Comparison of ENCODE assay signal across 8 mouse cellular contexts in the genomic region with DNA sequence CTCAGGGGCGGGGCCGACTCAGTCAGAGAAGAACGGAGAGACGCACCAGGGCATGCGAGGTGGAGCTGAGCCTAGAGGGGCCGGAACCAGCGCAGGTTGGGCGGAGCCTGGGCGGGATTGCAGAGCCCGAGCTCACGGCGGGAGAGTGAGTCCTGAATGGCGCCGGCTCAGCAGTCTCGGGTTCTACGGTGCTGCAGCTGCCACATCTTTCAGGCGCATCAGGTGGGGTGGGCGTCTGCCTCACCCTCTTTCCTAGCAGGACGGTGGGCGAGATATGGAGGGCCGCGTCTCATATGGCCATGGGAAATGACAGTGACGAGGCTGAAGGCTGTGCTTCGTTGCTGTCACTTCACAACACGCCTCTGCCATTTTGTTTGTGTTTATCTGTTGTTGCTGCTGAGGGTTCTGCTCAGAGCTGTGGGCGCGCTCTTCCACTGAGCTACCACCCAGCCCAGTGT. TPM values are rescaled to one million over a fixed set of nuclear protein-coding genes. Genes with fewer than 3 reads are reported as not detected.
DNase-seq lines count a peak whose midpoint lies in the region; ATAC-seq and TF ChIP-seq lines count a peak whose summit lies in the region.

No protein-coding gene starts in this region.

- peaks cover 48% of the 10 kb centered on the region for H3K4me1 ChIP-seq in E14TG2a.4 (replicated peaks; ENCODE audit: low read depth, low read length)
- H3K4me1 ChIP-seq in forebrain, embryonic 10.5 days = peaks cover 7% of the 10 kb centered on the region
- peaks cover 6% of the 10 kb centered on the region for H3K4me1 ChIP-seq in heart, postnatal 0 days (ENCODE audit: control insufficient read depth, insufficient read depth)
- H3K4me1 ChIP-seq in lung, adult 2 months (ENCODE audit: control insufficient read depth, insufficient read depth, low read length) = no peaks in the 10 kb centered on the region; the same call in 1 of the 2 replicates

- H3K27me3 ChIP-seq in E14TG2a.4 (ENCODE audit: insufficient read depth, low read length) = no peaks in the 10 kb centered on the region
- H3K27me3 ChIP-seq in forebrain, embryonic 10.5 days (ENCODE audit: poor library complexity, severe bottlenecking) = no peaks in the 10 kb centered on the region
- H3K27me3 ChIP-seq in heart, postnatal 0 days (ENCODE audit: control insufficient read depth, insufficient read depth, low read length) = no peaks in the 10 kb centered on the region

- no peak for TF ChIP-seq CTCF in E14TG2a.4 (conservative IDR thresholded peaks at IDR 0.05; ENCODE audit: low read length)
- TF ChIP-seq CTCF in heart, postnatal 0 days (IDR thresholded peaks at IDR 0.05; ENCODE audit: low read depth) = no peak
- TF ChIP-seq CTCF in lung, adult 2 months (IDR thresholded peaks at IDR 0.05; ENCODE audit: insufficient read depth, low read length) = no peak

- peaks cover 43% of the 10 kb centered on the region for H3K36me3 ChIP-seq in E14TG2a.4 (ENCODE audit: insufficient read depth, low read length)
- H3K36me3 ChIP-seq in forebrain, embryonic 10.5 days (replicated peaks) = peaks cover 38% of the 10 kb centered on the region
- peaks cover 24% of the 10 kb centered on the region for H3K36me3 ChIP-seq in heart, postnatal 0 days (replicated peaks; ENCODE audit: control insufficient read depth, insufficient read depth, low read length)

- H3K27ac ChIP-seq in forebrain, embryonic 10.5 days = peak overlapping the region; percentile 89
- peak overlapping the region; percentile 57 for H3K27ac ChIP-seq in heart, postnatal 0 days (ENCODE audit: low read depth)

- TF ChIP-seq EP300 in heart, postnatal 0 days (IDR thresholded peaks at IDR 0.05; ENCODE audit: low read depth) = no peak

- peak overlapping the region; percentile 91 for H3K4me3 ChIP-seq in E14TG2a.4 (replicated peaks; ENCODE audit: low read length)
- H3K4me3 ChIP-seq in forebrain, embryonic 10.5 days = peak overlapping the region; percentile 73
- peak overlapping the region; percentile 66 for H3K4me3 ChIP-seq in heart, postnatal 0 days (ENCODE audit: low read depth, low read length)
- peak overlapping the region; percentile 80 for H3K4me3 ChIP-seq in lung, adult 2 months (replicated peaks; ENCODE audit: extremely low read depth, low read depth, low read length)

- ATAC-seq in heart, postnatal 0 days (ENCODE audit: insufficient read depth, low read depth) = peak; percentile 100
- ATAC-seq in neutrophil, adult 5-6 weeks (ENCODE audit: extremely low read depth, insufficient number of reproducible peaks, low FRiP score, poor library complexity, severe bottlenecking) = peak; percentile 99

- peak; percentile 98 for DNase-seq in c-Kit-positive CD71-negative TER-119-negative erythroid progenitor cells, embryonic 14.5 days (ENCODE audit: low read depth)
- DNase-seq in forebrain, embryonic 10.5 days (ENCODE audit: extremely low spot score, low spot score) = peak; percentile 96
- peak; percentile 98 for DNase-seq in heart, postnatal 0 days (ENCODE audit: low spot score)
- peak; percentile 97 for DNase-seq in layer of hippocampus, adult 11-12 months (ENCODE audit: low spot score)
- DNase-seq in lung, adult 2 months = peak; percentile 93
- peak; percentile 95 to 97 for DNase-seq in thymus, adult 18-20 months

- no peaks in the 10 kb centered on the region for H3K9me3 ChIP-seq in E14TG2a.4 (ENCODE audit: low read length)
- no peaks in the 10 kb centered on the region for H3K9me3 ChIP-seq in forebrain, embryonic 10.5 days
- no peaks in the 10 kb centered on the region for H3K9me3 ChIP-seq in heart, postnatal 0 days (replicated peaks; ENCODE audit: control insufficient read depth, low read length)

- under 1% methylated on average over 27 of the region's 27 CpGs for WGBS in forebrain, embryonic 10.5 days
- WGBS in heart, postnatal 0 days = under 1% methylated on average over 27 of the region's 27 CpGs
- under 1% methylated on average over 27 of the region's 27 CpGs for WGBS in lung, adult 2 months

- peak overlapping the region; percentile 92 for H3K4me2 ChIP-seq in heart, postnatal 0 days (ENCODE audit: low read depth, low read length)

- TF ChIP-seq POLR2A in lung, adult 2 months (IDR thresholded peaks at IDR 0.05; ENCODE audit: borderline replicate concordance, extremely low read depth, low read depth, low read length) = peak; percentile 81; the same call in 1 of the 2 replicates

- H3K9ac ChIP-seq in heart, postnatal 0 days (replicated peaks; ENCODE audit: low read depth, low read length) = peak overlapping the region; percentile 61

RNA-seq across cellular contexts. Expression of a gene that starts 0.5 kb away (rescaled TPM):
- 22.8 and 25.9 TPM in 2 replicates for polyA plus RNA-seq in forebrain, embryonic 10.5 days (2016; fragmentation: Nextera tagmentation; extraction: Ambion mirVana)
- total RNA-seq in heart, postnatal 0 days (2014; rRNA removed; ENCODE audit: low replicate concordance) = 6.3 and 18.6 TPM in 2 replicates
- 7.7 and 7.9 TPM in 2 replicates for polyA plus RNA-seq in heart, postnatal 0 days (2015; fragmentation: Nextera tagmentation; extraction: Ambion mirVana)
- 2.7 and 4.5 TPM in 2 replicates for polyA plus RNA-seq in lung, adult 2 months (2012; rRNA removed)
- 2.2 and 2.9 TPM in 2 replicates for total RNA-seq in neutrophil, adult 5-6 weeks (2017)

RNA-seq across cellular contexts. Expression of a gene that starts 35.9 kb away (rescaled TPM):
- 117 and 122 TPM in 2 replicates for polyA plus RNA-seq in forebrain, embryonic 10.5 days (2016; fragmentation: Nextera tagmentation; extraction: Ambion mirVana)
- total RNA-seq in heart, postnatal 0 days (2014; rRNA removed; ENCODE audit: low replicate concordance) = 236 and 249 TPM in 2 replicates
- 244 and 267 TPM in 2 replicates for polyA plus RNA-seq in heart, postnatal 0 days (2015; fragmentation: Nextera tagmentation; extraction: Ambion mirVana)
- polyA plus RNA-seq in lung, adult 2 months (2012; rRNA removed) = 249 and 251 TPM in 2 replicates
- 438 and 455 TPM in 2 replicates for total RNA-seq in neutrophil, adult 5-6 weeks (2017)

RNA-seq across cellular contexts. Expression of a gene that starts 35.9 kb away (rescaled TPM):
- polyA plus RNA-seq in forebrain, embryonic 10.5 days (2016; fragmentation: Nextera tagmentation; extraction: Ambion mirVana) = 10.8 and 13.2 TPM in 2 replicates
- 69.2 and 90.6 TPM in 2 replicates for total RNA-seq in heart, postnatal 0 days (2014; rRNA removed; ENCODE audit: low replicate concordance)
- 39.4 and 39.6 TPM in 2 replicates for polyA plus RNA-seq in heart, postnatal 0 days (2015; fragmentation: Nextera tagmentation; extraction: Ambion mirVana)
- 77.4 and 91.7 TPM in 2 replicates for polyA plus RNA-seq in lung, adult 2 months (2012; rRNA removed)
- 4.4 and 5.5 TPM in 2 replicates for total RNA-seq in neutrophil, adult 5-6 weeks (2017)

RNA-seq across cellular contexts. Expression of a gene that starts 43.6 kb away (rescaled TPM):
- 32.5 TPM in 2 replicates for polyA plus RNA-seq in forebrain, embryonic 10.5 days (2016; fragmentation: Nextera tagmentation; extraction: Ambion mirVana)
- 37.6 and 49.0 TPM in 2 replicates for total RNA-seq in heart, postnatal 0 days (2014; rRNA removed; ENCODE audit: low replicate concordance)
- 18.2 and 18.4 TPM in 2 replicates for polyA plus RNA-seq in heart, postnatal 0 days (2015; fragmentation: Nextera tagmentation; extraction: Ambion mirVana)
- 66.1 and 68.4 TPM in 2 replicates for polyA plus RNA-seq in lung, adult 2 months (2012; rRNA removed)
- total RNA-seq in neutrophil, adult 5-6 weeks (2017) = 74.3 and 98.6 TPM in 2 replicates

Comparison
In these comparisons a context has a peak if more than half of its experiments do, and no peak if none do; other contexts are left out.
1. Peak in every context shown above with its lines: DNase-seq, ATAC-seq, H3K4me3 ChIP-seq and H3K27ac ChIP-seq.